Mouse (Mus musculus) embryonic facial prominence, embryonic 14.5 days (tissue): ENCODE data around the gene Bnip3. TPM values are rescaled to one million over a fixed set of nuclear protein-coding genes. Genes with fewer than 3 reads are reported as not detected.

Experiments
- ATAC-seq: fragments of 200-750 bp; cut with Nextera tagmentation; 2 replicates; pipeline ENCODE4 v1.8.0; 2017; ENCODE audit warnings: low read depth, moderate number of reproducible peaks, moderate TSS enrichment
- DNase-seq: peaks from one replicate; pipeline ENCODE4 v3.0.0-alpha.2; 2015; ENCODE audit warnings: low spot score
- H3K27ac ChIP-seq: fragments of 300-500 bp; sonication (generic); replicated peaks from 2 replicates; pipeline ENCODE4 v1.5.1; 2014; ENCODE audit warnings: low read depth, mild to moderate bottlenecking, low read length, moderate library complexity
- H3K27me3 ChIP-seq: fragments of 300-500 bp; sonication (generic); replicated peaks from 2 replicates; pipeline ENCODE4 v1.6.1; 2014; ENCODE audit warnings: low read length; ENCODE audit not compliant: control insufficient read depth, insufficient read depth
- H3K36me3 ChIP-seq: fragments of 300-500 bp; sonication (generic); 2 replicates; pipeline ENCODE4 v1.6.1; 2014; ENCODE audit warnings: low read length, mixed read lengths; ENCODE audit not compliant: control insufficient read depth, insufficient read depth
- H3K4me1 ChIP-seq: fragments of 300-500 bp; sonication (generic); 2 replicates; pipeline ENCODE4 v1.6.1; 2014; ENCODE audit warnings: antibody characterized with exemption, low read length; ENCODE audit not compliant: control insufficient read depth, insufficient read depth
- H3K4me2 ChIP-seq: fragments of 300-500 bp; sonication (generic); 2 replicates; pipeline ENCODE4 v1.6.1; 2014; ENCODE audit warnings: low read depth, mild to moderate bottlenecking, low read length, moderate library complexity, mixed read lengths
- H3K4me3 ChIP-seq: fragments of 300-500 bp; sonication (generic); 2 replicates; pipeline ENCODE4 v1.5.1; 2014; ENCODE audit warnings: low read depth, mild to moderate bottlenecking, low read length
- H3K9ac ChIP-seq: fragments of 300-500 bp; sonication (generic); 2 replicates; pipeline ENCODE4 v1.6.1; 2014; ENCODE audit warnings: low read depth, mild to moderate bottlenecking, low read length, moderate library complexity, mixed read lengths
- H3K9me3 ChIP-seq: fragments of 300-500 bp; sonication (generic); 2 replicates; pipeline ENCODE4 v1.6.1; 2016; ENCODE audit warnings: low read length; ENCODE audit not compliant: control insufficient read depth
- WGBS: fragments of 180-500 bp; shearing (Covaris S2); extraction: QIAGEN DNeasy Blood & Tissue Kit; methylation state at CpG from one replicate; pipeline ENCODE4 v1.1.7; 2014; 5-methylcytosine and 5-hydroxymethylcytosine counted together
- polyA plus RNA-seq: library from polyadenylated mRNA; unstranded; fragments of >200 nt; fragmentation: Nextera tagmentation; extraction: Ambion mirVana; gene quantifications from 2 replicates; pipeline ENCODE4 v1.2.1, GENCODE M21; 2014

Bnip3 gene
- polyA plus RNA-seq, 1 experiment from 2014 or later: 92.6 TPM

DNA sequence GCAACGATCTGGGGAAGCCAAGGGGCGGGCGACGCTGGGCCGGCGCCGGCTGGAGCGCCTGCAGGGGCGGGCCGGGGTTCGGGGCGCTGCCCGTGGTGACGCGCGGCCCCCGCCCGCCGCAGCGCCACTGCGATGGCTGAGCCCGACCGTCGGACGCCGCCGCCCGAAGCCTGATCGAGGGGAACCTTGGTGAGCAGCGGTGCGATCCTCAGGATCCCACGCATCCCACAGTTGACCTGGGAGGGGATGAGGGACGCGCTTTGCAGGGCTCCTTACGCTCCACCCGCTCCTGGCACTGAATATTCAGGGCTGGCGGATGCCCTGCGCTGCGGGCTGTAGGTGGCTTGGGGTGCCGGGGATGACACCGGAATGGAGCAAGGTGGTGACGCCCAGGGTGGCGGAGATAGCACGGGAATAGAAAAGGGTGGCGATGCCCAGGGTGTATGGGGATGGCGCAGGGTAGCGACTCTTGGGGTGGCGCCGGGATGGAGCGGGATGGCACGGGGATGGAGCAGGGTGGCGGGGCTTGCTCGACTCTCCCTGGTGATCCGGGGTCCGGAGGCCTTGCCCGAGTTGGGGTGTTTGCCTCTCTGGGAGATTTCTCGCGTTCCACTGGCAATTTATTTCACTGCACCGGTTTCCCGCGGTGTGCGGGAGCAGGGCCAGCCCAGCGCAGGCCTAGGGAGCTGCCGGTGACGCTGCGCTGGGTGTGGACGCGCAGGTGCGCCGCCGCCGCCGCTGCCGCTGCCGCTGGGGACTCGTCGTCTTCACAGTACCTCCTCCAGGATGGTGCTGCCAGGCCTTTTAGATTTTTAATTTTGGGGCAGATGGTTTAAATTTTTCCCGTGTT, 31.5 kb upstream of the Bnip3 start, which contains the start of gene Jakmip3:
Jakmip3 (plus strand) TSS at position 119 of the 850 bp plus-strand sequence.
- WGBS: under 1% methylated on average over 50 of the region's 78 CpGs
- Histone ChIP-seq H3K4me2 (peak within 1 kb of the TSS; percentile 89), H3K27ac (no peak within 1 kb of the TSS), H3K4me1 (peaks cover 2% of the 10 kb centered on the region; the same call in 1 of the 2 replicates), H3K27me3 (peaks cover 56% of the 10 kb centered on the region), H3K9ac (peak within 1 kb of the TSS; percentile 53), H3K4me3 (peak within 1 kb of the TSS; percentile 46), H3K9me3 (no peaks in the 10 kb centered on the region), H3K36me3 (no peaks in the 10 kb centered on the region)
- ATAC-seq: peak; percentile 33; the same call in 1 of the 2 replicates
- DNase-seq: no peak

DNA sequence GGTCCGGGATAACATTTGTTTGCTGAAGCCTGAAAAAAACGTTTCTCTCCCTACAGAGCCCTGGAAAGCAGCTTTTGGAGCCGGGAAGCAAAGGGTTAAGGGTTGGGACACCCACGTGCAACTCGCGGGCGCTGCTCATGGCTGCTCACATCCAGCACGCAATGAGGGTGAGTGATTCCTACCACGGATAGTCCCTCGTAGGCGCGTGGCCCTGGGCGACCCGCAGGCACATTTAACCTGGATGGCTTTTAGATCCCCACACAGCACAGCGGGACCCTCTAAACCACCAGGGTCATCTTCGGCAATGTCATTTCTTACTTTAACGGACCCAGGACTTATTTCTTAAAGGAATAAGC, 30.9 kb upstream of the Bnip3 start:
- H3K9ac ChIP-seq: 0 out of 2 replicates have a peak overlapping the region, but pooled peaks have one; percentile 53
- no peak overlapping the region for H3K27ac ChIP-seq
- H3K4me3 ChIP-seq: peak overlapping the region; percentile 46
- no peaks in the 10 kb centered on the region for H3K9me3 ChIP-seq
- DNase-seq (peak; percentile 16), ATAC-seq (no peak)
- peaks cover 2% of the 10 kb centered on the region; the same call in 1 of the 2 replicates for H3K4me1 ChIP-seq
- H3K27me3 ChIP-seq: peaks cover 56% of the 10 kb centered on the region
- WGBS: under 1% methylated on average over 12 of the region's 17 CpGs
- no peaks in the 10 kb centered on the region for H3K36me3 ChIP-seq
- H3K4me2 ChIP-seq: peak overlapping the region; percentile 89

GRCm38 (mm10) chr7:138938991-138939390, 29.7 kb upstream of the Bnip3 start:
- no peak overlapping the region for H3K27ac ChIP-seq
- H3K4me1 ChIP-seq: peaks cover 2% of the 10 kb centered on the region; the same call in 1 of the 2 replicates
- ATAC-seq (no peak), DNase-seq (no peak)
- peaks cover 4% of the 10 kb centered on the region; the same call in 1 of the 2 replicates for H3K9me3 ChIP-seq
- WGBS: 81% methylated on average over 7 of the region's 7 CpGs
- H3K9ac ChIP-seq: no peak overlapping the region
- peaks cover 51% of the 10 kb centered on the region for H3K27me3 ChIP-seq
- H3K36me3 ChIP-seq: no peaks in the 10 kb centered on the region
- H3K4me3 ChIP-seq: no peak overlapping the region
- no peak overlapping the region for H3K4me2 ChIP-seq

- H3K27ac ChIP-seq: no peak overlapping the region
- no peak overlapping the region for H3K4me2 ChIP-seq
- WGBS: 90% methylated on average over 3 of the region's 3 CpGs
- H3K4me1 ChIP-seq: no peaks in the 10 kb centered on the region
- no peaks in the 10 kb centered on the region for H3K36me3 ChIP-seq
- H3K27me3 ChIP-seq: peaks cover 8% of the 10 kb centered on the region
- DNase-seq (no peak), ATAC-seq (no peak)
- H3K9ac ChIP-seq: no peak overlapping the region
- no peak overlapping the region for H3K4me3 ChIP-seq
- peaks cover 4% of the 10 kb centered on the region; the same call in 1 of the 2 replicates for H3K9me3 ChIP-seq
These were observed 25.2 kb upstream of the Bnip3 start for GRCm38 (mm10) chr7:138934523-138934922.

- no peak overlapping the region for H3K9ac ChIP-seq
- no peak overlapping the region for H3K27ac ChIP-seq
- no peak overlapping the region for H3K4me3 ChIP-seq
- no peak overlapping the region for H3K4me2 ChIP-seq
- DNase-seq (no peak), ATAC-seq (no peak)
- H3K9me3 ChIP-seq: no peaks in the 10 kb centered on the region
- H3K27me3 ChIP-seq: no peaks in the 10 kb centered on the region
- no peaks in the 10 kb centered on the region for H3K4me1 ChIP-seq
- H3K36me3 ChIP-seq: no peaks in the 10 kb centered on the region
- 92% methylated on average over 4 of the region's 4 CpGs for WGBS
These were observed 19.1 kb upstream of the Bnip3 start for GRCm38 (mm10) chr7:138928456-138928855.

DNA sequence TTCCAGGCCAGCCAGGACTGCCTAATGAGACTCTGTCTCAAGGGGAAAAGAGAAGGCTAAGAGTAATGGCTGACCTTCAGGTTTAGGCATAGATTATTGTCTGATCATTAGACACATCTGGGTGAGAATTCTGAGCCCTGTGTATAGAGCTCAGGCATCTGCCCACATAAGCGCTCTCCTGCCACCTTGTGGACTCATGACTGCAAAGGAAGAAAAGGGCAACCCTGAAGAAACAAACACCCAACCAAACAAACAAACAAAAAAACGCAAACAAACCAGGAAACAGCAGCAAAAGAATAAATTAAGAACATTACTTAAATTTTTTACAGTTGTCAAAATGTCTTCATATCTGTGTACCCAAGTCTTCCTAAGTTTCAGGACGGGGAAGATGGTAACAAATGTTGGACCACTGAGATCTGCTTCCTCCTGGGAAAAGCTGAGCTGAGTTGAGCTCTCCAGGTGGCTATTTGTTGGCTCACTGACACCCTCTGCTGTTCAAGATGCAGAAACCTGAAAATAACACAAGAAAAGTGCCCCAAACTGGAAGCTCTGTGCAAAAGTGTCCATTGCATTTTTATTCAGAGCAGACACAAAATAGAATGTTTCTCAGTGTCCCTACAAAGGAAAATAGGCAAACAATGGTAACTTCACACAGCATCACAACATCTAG, 14.6 kb upstream of the Bnip3 start:
- Histone ChIP-seq H3K27me3 (no peaks in the 10 kb centered on the region), H3K27ac (no peak overlapping the region), H3K4me1 (no peaks in the 10 kb centered on the region), H3K9ac (no peak overlapping the region), H3K4me2 (no peak overlapping the region), H3K9me3 (no peaks in the 10 kb centered on the region), H3K36me3 (no peaks in the 10 kb centered on the region), H3K4me3 (no peak overlapping the region)
- peak; percentile 61 for DNase-seq
- ATAC-seq: no peak
- 8% methylated on average over 3 of the region's 3 CpGs for WGBS

- H3K9me3 ChIP-seq: no peaks in the 10 kb centered on the region
- H3K4me1 ChIP-seq: no peaks in the 10 kb centered on the region
- no peak for ATAC-seq
- H3K27ac ChIP-seq: no peak overlapping the region
- WGBS: 92% methylated on average over 8 of the region's 8 CpGs
- H3K4me3 ChIP-seq: no peak overlapping the region
- H3K4me2 ChIP-seq: no peak overlapping the region
- no peaks in the 10 kb centered on the region for H3K36me3 ChIP-seq
- H3K27me3 ChIP-seq: no peaks in the 10 kb centered on the region
- no peak overlapping the region for H3K9ac ChIP-seq
- no peak for DNase-seq
These were observed 12.3 kb upstream of the Bnip3 start for GRCm38 (mm10) chr7:138921611-138922010.

GRCm38 (mm10) chr7:138919156-138919944, 10.0 kb upstream of the Bnip3 start:
- Histone ChIP-seq H3K9me3 (no peaks in the 10 kb centered on the region), H3K4me3 (peak overlapping the region; percentile 34), H3K4me1 (no peaks in the 10 kb centered on the region), H3K27ac (peak overlapping the region; percentile 7; the same call in 1 of the 2 replicates), H3K36me3 (no peaks in the 10 kb centered on the region), H3K9ac (peak overlapping the region; percentile 55), H3K27me3 (no peaks in the 10 kb centered on the region), H3K4me2 (peak overlapping the region; percentile 61)
- DNase-seq (peak; percentile 62), ATAC-seq (peak; percentile 75)
- 2% methylated on average over 26 of the region's 26 CpGs for WGBS
